8 mouse cellular contexts compared by ENCODE assay signal in genomic region chr17:71250819-71251600, GRCm38 (mm10).
DNase-seq lines count a peak whose midpoint lies in the region; ATAC-seq and TF ChIP-seq lines count a peak whose summit lies in the region.

No protein-coding gene starts in this region.

- H3K27me3 ChIP-seq in heart, embryonic 10.5 days (ENCODE audit: insufficient read depth, poor library complexity, severe bottlenecking) = no peaks in the 10 kb centered on the region
- H3K27me3 ChIP-seq in midbrain, embryonic 13.5 days = no peaks in the 10 kb centered on the region

- H3K4me3 ChIP-seq in heart, embryonic 10.5 days = no peak overlapping the region
- no peak overlapping the region for H3K4me3 ChIP-seq in midbrain, embryonic 13.5 days (replicated peaks)
- no peak overlapping the region for H3K4me3 ChIP-seq in layer of hippocampus, adult 2 months

- H3K9me3 ChIP-seq in heart, embryonic 10.5 days = no peaks in the 10 kb centered on the region
- H3K9me3 ChIP-seq in midbrain, embryonic 13.5 days = no peaks in the 10 kb centered on the region

- no peak overlapping the region for H3K4me2 ChIP-seq in midbrain, embryonic 13.5 days (replicated peaks)

- ATAC-seq in frontal cortex, adult (ENCODE audit: low TSS enrichment) = peak; percentile 56
- no peak for ATAC-seq in midbrain, embryonic 13.5 days

- H3K36me3 ChIP-seq in heart, embryonic 10.5 days = peaks cover 51% of the 10 kb centered on the region
- H3K36me3 ChIP-seq in midbrain, embryonic 13.5 days = peaks cover 48% of the 10 kb centered on the region

- no peak for TF ChIP-seq CTCF in layer of hippocampus, adult 2 months (conservative IDR thresholded peaks at IDR 0.05)

- H3K4me1 ChIP-seq in heart, embryonic 10.5 days = peaks cover 85% of the 10 kb centered on the region
- H3K4me1 ChIP-seq in midbrain, embryonic 13.5 days (replicated peaks) = 0 out of 2 replicates have a peak, but pooled peaks cover 2% of the 10 kb centered on the region

- no peak for DNase-seq in frontal cortex, postnatal 25 days (ENCODE audit: low spot score in 2 of 2)
- DNase-seq in adrenal gland, adult 18-20 months (ENCODE audit: low spot score in 2 of 2) = peak; percentile 23 to 50
- DNase-seq in heart, embryonic 10.5 days (ENCODE audit: low spot score) = no peak
- DNase-seq in kidney, postnatal 4 days = peak; percentile 27 to 38
- DNase-seq in right cerebral cortex, adult 2 months (ENCODE audit: low spot score in 2 of 2) = peak; percentile 38 to 44
- DNase-seq in layer of hippocampus, adult 2 months (ENCODE audit: low spot score in 2 of 2) = no peak

- WGBS in heart, embryonic 10.5 days = 62% methylated on average over 16 of the region's 16 CpGs
- WGBS in midbrain, embryonic 13.5 days = 90% methylated on average over 16 of the region's 16 CpGs

- H3K9ac ChIP-seq in midbrain, embryonic 13.5 days (replicated peaks) = no peak overlapping the region

- H3K27ac ChIP-seq in heart, embryonic 10.5 days = peak overlapping the region; percentile 85
- H3K27ac ChIP-seq in midbrain, embryonic 13.5 days = no peak overlapping the region
- H3K27ac ChIP-seq in layer of hippocampus, adult 2 months = no peak overlapping the region

Comparison
In these comparisons a context has a peak if more than half of its experiments do, and no peak if none do; other contexts are left out.
1. DNase-seq: peak in adrenal gland, adult 18-20 months (2 of 2), kidney, postnatal 4 days (2 of 2) and right cerebral cortex, adult 2 months (2 of 2); none in frontal cortex, postnatal 25 days (0 of 2), heart, embryonic 10.5 days (single experiment) and layer of hippocampus, adult 2 months (0 of 2).